Mouse (Mus musculus) spleen, adult 12 weeks (tissue): ENCODE measurements around the gene Efcab11.

Source experiments
- DNase-seq: peaks from one replicate; pipeline ENCODE4 v3.0.0; 2022; ENCODE audit warnings: low spot score

The Efcab11 gene

DNA sequence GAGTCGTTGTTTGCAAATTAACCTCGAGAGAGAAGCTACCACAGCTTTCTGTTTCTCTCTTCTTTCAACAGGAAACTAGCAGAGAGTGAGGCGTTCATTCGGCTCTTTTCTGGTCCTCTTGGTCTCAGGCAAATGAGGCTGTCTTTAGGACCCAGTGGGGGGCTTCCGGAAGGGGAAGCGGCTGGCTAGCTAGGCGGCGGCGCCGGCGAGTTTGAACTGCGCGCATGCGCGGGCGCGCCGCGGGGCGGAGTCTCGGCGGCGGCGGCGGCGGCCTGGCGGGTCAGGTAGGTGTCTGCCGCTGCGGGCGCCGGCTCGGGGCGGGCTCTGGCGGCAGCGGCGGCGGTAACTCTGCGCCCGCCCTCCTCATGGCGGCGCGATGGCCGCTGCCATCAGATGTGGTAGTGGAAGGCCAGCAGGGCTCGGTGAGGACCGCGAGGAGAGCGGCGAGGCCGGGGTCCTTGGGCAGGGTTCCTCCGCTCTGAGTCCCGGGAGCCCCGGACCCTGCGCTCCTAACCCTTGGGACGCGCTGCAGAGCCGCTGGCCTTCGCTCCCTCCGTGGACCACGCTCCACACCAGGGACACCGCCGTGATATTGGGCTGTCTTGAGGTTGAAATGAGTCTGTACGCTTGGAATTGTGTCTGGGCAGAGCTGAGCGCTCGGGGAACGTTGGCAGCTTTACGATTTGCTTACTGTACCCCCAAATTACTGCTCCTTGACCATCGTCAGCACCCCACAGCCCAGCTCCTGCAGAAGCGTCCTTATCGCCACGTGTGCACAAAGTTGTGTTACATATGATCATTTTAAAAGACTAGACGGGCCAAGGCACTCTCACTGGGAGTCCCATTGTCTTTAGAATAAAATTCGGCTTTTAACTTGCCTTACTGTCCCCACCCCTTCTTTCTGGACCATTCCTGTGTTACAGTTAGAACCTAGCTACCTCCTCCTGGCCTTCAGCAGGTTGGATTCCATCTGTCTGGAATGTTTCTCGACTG lies at the start of gene Efcab11, which contains the start of gene Tdp1:
Gene Efcab11, minus strand, starts transcription at position 171 of the 993 bp plus-strand sequence.
Gene Tdp1, plus strand, starts transcription at position 249 of the 993 bp plus-strand sequence.
- peak; percentile 83 for DNase-seq

DNA sequence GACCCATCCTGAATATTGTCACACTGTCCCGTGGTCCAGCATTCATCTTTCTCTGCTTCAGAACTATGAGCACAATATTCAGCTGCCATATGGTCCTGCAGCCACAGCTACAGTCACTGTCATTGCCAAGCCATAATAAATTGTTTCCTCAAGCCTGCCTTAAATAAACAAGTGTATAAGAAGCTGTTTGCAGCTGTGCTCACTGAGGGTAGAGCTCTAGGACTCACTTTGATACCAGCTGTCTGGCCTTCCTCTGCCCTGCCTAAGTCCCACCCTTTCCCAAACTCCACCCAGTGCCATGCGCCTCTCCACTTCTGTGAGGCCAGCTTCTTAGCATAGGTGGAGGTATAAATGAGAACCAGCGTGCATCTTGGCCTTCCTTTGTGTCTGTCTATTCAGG lies 49.4 kb upstream of the Efcab11 start:
- no peak for DNase-seq

DNA sequence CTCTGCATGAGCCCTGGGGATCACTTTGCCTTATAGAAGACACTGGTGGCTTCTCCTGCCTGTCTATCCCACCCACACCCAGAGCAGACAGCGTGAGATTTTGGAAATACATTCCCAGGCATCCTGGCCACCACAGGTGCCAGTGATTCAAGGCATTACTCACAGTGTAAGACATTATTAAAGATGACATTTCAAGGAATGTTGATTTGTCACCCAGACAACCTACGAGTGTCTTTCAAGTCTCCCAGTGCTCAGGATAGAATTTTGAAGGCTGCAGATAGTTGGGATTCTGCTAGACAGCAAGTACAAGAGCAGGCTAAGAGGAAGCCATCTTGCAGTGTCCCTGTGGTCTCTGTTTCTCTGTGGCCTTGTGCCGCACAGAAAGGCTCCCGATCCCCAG lies 48.0 kb upstream of the Efcab11 start:
- no peak for DNase-seq

DNA sequence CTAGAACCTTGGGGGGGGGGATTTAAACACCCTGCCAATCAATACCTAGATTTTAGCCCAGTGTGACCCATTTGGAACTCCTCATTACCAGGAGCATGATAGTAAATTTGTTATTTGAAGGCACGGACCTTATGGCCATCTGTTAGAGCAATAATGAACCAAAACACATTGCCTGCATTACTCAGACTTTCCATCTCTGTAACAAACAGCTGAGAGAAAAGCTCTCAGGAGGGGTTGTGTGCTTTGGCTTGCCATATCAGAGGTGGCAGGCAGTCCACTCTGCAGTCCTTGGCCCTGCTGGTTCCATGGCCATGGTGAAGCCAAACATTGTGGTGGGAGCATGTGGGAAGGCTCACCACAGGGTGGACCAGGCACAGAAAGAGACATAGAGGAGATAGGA lies 44.9 kb upstream of the Efcab11 start:
- no peak for DNase-seq

DNA sequence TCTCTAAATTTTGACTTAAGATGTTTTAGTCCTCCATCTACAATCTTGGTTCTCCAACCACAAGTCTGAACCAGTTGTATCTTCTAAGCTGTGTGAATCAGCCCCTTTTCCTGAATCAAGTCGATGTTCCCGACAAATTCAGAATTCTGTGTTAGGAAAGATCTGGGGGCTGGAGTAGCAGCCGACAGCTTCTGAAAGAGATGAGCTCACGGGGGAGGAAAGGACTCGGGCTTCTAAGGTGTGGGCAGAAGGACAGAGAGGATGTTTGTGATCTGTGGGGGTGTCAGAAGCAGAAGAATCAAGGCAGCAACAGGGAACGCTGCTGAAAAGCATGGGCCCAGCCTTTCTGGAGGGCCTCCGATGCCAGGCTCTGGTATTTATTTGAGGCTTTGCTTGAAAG lies 44.1 kb upstream of the Efcab11 start:
- no peak for DNase-seq

DNA sequence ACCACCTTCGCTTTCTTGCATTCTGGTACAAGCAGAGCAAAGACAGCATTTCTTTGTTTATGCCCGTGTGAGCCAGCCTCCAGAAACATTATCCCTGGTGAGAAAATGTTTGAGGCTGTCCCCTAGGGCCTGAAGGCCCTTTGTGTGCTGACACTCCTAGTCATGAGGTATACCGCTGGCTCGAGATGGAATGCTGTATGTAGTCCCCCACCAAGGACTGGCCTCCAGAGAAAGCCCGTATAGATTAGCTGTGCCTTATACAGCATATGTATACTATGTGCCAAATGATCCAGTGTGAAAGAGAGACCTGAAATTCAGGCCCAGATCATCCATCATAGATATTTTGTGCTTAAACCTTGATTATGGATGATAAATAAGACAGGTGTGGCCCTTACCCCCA lies 39.5 kb upstream of the Efcab11 start:
- DNase-seq = no peak

DNA sequence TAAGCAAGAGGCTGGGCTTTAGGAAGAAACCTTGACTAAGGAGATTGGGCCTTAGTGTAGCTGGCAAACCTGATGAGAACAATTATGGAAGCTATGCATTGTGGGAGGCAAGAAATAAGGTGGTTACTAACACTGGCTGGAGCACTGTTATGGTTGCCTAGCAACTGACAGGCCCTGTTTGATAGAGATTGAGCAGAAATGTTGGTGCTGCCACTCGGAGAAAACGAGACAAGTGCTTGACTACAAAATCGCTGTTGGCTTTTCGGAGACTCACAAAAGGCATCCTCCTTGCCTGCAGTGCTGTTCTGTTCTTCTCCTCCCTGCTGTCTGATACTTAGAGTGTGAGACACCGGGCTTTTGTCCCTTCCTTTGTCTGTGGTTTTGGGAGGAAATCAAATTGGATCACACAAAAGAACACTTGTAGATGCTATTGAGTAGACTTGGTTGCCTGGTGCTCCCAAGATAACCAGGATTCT lies 38.9 kb upstream of the Efcab11 start:
- no peak for DNase-seq

DNA sequence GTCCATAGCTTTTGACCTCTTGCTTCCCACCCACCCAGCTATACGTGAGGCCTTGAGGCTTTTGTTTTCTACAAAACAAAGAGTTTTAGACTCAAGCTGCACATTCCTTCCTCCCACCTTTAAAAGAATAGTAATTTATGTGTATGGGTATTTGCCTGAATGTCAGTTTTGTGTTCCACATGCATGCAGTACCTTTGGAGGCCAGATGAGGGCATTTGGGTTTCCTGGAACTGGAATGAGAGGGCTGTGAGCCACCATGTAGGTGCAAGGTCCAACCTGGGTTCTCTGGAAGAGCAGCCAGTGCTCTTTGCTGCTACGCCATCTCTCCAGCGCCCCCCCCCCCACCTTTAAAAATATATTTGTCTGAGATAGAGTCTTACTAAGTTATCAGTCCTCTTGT lies 36.8 kb upstream of the Efcab11 start:
- no peak for DNase-seq

DNA sequence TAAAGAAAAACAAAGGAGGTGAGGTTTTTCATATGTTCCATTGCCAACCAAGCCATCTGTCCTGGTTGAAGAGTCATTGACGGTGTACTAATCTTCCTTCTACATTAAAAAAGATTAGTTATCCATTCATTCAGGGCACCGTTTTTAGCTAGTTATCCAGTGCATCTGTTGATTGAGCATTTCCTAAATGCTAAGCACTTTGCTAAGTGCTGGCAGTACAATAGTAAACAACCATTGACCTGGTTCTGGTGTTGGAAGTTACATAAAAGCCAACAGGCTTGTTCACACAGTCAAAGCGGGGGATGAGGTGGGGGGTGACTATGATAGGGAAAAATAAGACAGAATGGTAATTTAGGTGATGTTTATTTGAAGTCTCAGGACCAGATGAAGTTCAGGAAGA lies 35.4 kb upstream of the Efcab11 start:
- DNase-seq = no peak

DNA sequence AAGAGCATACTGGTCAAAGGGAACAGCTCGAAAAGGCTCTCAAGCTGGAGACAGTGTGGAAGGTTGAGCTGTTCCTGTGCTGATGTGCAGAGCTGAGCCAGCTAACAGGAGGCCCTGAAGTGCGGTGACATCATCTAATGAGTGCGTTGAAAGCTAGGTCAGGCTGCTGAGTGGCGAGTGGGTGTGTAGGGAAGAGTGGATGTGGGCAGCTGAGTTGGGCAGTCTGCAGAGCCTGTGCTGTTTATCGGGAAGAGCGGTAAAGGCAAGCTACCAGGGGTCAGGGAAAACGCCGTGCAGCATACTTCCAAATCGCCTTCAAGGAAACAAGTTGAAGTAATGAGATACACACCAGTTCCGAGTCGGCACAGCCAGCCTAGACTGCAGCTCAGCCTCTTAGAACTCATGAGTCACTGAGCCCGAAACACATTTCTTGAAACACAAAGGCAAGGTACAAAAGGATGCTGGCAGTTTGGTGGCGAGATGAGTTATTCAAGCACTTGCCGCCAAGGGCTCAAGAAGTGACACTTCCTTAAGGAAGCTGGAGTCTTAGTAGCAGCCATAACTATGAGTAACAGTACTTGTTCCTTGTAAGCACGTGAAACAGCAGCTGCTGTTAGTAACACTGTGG lies 33.7 kb upstream of the Efcab11 start:
- DNase-seq = no peak

DNA sequence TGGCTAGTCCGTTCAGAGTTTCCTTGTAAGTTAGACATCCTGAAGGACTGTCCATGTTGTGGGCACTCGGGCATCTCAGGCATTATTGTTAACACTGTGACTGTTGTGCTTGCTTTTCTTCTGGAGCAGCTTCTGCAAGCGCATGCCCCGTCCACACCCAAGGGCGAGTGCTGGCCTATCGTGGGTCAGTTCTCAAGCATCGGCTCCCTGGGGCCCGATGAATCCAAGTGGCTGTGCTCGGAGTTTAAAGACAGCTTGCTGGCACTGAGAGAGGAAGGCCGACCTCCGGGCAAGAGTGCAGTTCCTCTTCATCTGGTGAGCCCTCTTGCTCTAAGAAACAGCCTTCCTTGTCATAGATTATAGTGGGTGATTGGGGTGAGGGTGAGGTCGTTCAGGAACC lies 27.2 kb upstream of the Efcab11 start:
- no peak for DNase-seq

DNA sequence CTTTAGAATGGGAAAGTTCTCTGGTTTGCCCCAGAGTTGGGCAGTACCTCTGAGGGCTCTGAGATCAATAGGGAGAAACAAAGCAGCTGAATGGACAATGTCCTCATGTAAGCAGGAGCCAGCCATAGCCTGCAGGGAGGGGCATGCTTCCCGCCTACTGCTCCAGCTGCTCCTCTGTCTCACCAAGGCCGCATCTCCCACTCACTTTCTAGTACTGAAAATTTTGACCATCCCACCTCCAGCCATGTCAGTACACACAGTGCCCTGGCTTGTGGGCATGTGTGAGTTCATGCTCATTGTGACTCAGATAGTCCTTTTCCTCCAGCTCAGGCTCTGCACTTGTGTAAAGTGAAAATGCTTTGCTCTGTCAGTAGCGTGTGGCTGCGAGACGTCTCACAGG lies 20.3 kb upstream of the Efcab11 start:
- DNase-seq = no peak

DNA sequence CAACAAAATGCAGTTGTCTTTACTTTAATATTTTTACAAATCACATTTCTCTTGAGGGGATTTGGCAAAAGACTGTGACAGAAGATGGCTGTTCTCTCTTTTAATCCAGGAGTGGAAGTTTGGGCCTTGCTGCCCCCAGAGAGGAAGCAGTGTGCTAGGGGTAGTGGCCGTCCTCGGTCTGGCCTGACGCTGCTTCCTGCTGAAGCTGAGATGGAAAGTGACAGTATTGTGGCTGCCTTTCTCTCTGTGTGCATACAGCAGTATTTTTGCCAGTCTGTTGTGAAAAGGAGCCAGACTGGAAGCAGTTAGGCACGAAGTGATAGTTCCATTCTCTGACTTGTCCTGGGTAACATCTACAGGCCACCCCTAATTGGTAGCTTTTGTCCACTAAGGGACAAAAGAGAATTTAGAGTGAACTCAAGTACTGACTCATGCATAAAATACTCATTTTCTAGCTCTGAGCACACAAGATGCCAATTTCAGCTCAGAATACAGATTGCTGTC lies 18.7 kb upstream of the Efcab11 start:
- no peak for DNase-seq

DNA sequence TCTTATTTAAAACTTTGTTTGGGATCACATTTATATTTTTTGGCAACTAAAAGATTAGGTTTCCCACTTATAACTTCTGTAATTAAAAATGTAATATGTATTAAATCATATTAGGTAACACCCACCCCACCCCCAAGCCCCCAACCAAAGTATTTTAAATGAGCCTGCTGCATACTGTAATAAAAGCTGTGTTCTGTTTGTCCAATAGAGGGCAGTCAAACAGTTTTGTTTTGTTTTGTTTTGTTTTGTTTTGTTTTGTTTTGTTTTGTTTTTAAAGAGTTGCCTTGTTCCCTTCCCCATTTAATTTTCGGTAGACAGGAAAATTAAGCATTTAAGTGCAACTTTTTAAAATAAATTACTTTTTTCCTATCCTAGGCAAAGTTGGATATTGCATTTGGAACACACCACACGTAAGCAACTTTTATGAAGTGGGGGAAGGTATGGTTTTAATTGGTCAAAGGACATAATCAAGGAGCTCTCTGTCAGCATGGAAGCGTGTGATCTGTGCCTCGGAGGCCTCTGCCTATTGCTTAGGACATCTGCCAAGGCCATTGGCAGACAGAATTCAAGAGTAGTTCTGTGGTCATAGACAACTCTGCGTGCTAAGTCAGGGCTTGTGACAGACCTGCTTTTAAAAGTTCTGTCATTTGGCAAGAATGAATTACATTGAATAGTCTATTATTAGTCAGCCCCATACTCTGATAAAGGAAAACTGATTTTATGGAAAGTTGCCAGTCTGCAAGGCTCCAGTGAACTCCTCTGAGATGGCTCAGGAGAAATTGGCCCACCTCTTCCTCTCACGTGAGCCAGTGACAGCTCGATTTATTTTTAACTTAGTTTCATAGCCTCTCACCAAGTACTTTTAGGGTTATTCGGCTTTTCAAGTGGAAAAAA lies 18.0 kb upstream of the Efcab11 start:
- no peak for DNase-seq

DNA sequence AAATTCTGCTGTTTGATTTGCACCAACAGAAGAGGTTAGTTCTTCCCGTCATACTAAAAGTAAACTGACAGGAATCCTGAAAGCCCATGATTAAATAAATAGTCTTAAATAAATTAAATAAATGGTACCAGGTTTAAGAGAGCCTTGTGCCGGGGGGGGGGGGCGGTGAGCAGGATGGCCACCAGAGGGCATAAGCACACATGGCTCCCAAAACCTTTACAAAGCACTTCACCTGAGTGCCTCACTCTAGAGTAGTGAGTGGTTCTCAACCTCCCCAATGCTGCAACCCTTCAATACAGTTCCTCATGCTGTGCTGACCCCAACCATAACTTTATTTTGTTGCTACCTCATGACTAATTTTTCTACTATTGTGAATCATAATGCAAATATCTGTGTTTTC lies 15.8 kb upstream of the Efcab11 start:
- no peak for DNase-seq

DNA sequence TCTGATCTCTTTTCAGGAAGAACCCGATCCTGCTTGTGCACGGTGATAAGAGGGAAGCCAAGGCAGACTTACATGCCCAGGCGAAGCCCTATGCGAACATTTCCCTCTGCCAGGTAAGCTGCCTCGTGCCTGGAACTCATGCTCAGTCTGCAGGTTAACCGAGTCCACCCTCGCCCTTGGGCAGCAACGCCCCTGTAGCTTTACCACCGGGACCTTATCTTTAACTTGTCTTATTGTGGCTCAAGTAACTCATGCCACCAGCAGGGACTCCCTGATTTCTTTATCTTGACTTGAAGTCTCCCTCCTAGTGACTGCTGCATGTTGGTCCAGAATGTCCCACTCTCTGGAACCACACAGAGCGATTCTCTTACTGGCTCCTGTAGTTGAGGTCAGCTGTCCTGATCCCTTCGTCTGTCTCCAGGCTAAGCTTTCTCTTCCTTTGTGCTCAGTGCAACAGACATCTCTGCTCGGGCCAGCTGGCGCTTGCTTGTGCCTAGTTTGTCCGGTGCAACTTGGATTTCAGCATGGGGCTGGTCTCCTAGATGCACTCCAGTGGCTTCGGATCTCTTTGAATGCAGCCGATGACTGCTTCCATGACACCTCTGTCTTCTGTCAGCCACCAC lies 14.1 kb upstream of the Efcab11 start:
- no peak for DNase-seq

DNA sequence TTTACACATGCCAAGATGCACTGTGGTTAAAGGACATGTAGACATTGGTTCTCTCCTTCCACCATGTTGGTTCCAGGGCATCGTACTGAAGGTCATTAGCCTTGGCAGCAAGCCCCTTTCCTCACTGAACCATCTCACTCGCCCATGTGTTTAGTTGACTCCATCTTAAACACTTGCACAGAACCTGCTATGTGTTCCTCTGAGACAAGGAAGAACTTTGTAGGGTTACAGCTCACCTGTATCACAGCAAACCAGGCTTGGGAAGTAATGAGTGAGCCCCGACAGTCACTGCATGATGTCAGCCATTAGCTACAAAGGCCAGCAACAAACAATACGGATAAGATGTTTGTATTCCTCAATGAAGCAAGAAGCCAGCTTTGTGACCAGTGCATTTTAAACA lies 13.6 kb upstream of the Efcab11 start:
- no peak for DNase-seq

DNA sequence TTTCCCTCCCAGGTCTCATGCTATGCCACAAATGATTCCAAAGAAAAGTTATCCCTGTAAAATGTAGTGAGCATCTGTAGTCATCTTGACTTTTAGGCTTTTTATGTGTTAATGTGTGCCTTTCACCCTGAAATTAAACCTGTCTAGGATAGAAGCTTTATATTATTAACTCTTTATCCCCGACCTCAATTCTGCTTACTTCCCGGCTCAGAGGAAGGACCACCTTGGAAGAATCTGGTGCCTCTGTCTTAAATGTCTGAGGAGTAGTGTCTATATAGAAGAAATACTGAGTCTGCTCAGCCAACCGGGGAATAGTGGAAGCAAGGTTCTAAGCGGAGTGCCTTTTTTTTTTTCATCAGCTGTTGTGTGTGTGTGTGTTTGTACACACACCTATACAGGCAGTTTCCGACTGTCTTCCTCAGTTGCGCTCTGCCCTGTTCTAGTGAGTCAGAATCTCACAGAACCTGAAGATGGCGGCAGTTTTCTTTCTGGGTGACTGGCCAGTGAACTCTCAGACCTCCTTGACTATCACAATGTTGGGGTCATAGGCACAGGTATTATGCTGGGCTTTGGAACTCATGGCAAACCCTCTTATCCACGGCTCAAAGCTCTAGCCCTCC lies 1.2 kb upstream of the Efcab11 start:
- no peak for DNase-seq

DNA sequence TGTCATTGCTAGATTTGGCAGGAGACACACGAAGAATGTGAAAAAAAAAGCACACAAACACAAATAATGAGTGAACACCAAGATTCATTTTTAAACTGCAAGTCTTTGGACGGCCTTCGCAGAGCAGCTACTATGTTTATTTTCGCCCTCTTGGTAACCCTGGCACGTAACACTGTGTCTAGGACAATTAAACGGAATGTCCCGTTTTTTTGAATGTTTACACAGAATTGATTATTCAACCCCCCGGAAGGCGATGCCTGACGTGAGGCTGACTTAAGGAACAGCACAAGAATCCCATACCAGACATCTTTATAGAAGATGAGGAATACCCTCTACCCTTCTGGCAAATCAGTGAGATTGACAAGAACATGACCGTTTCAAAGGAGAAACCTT lies 530 bp downstream of the Efcab11 start:
- DNase-seq = no peak

DNA sequence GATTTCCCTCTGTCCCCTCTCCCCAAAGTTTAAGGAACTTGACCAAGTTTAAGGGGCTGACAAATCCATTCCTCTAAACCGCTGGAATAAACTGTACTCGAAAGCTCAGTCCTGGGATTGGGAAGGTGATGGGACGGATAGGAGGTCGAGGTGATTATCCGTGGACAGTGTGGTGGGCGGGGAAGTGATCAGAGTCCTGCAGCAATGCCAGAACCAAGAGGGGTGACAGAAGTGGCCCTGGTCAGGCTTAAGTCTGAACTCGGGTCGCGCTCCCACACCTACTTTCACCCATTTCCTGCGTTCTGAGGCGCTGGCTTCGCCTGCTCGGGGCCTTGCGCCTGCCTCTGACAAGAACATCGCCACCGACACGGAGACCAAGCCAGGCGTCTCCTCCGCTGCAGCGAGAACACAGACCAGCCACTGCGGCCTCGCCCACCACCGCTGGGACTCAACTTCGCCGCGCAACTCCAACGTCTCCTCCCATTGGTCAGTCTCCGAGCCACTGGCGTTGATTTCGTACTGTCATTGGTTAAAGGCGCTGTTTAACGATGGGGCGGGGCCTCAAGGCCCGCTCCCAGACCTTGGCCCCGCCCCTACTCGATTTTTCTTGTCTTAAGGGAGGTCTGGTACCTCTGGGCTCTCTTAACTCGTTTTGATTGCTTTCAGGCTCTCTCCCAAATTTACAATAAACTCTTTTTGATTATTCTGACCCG lies 1.1 kb downstream of the Efcab11 start:
- DNase-seq = peak; percentile 86
